Mouse (Mus musculus): Measurements from ENCODE around the gene Hoxa3. TPM values are rescaled to one million over a fixed set of nuclear protein-coding genes. Genes with fewer than 3 reads are reported as not detected.

The Hoxa3 gene
- polyA plus RNA-seq, 1 experiment from 2014 or later = 36.4 TPM

Other genes starting within 250 kb of the Hoxa3 start
- 120 TPM for gene Skap2, start 200.8 kb downstream of the Hoxa3 start, polyA plus RNA-seq (2014; fragmentation: Illumina TruSeq; extraction: RNeasy Lipid Tissue Mini Kit (QIAGEN cat#74804); ENCODE audit: low read depth, low replicate concordance)
- 1.9 TPM for gene Hoxa1, start 55.0 kb downstream of the Hoxa3 start, polyA plus RNA-seq (2014; fragmentation: Illumina TruSeq; extraction: RNeasy Lipid Tissue Mini Kit (QIAGEN cat#74804); ENCODE audit: low read depth, low replicate concordance)
- gene Hoxa2, start 48.5 kb downstream of the Hoxa3 start, polyA plus RNA-seq (2014; fragmentation: Illumina TruSeq; extraction: RNeasy Lipid Tissue Mini Kit (QIAGEN cat#74804); ENCODE audit: low read depth, low replicate concordance) = 10.2 TPM
- not detected for gene 5730596B20Rik, start 35.8 kb downstream of the Hoxa3 start, polyA plus RNA-seq (2014; fragmentation: Illumina TruSeq; extraction: RNeasy Lipid Tissue Mini Kit (QIAGEN cat#74804); ENCODE audit: low read depth, low replicate concordance)
- 1.0 TPM for gene Hoxa4, start 21.6 kb downstream of the Hoxa3 start, polyA plus RNA-seq (2014; fragmentation: Illumina TruSeq; extraction: RNeasy Lipid Tissue Mini Kit (QIAGEN cat#74804); ENCODE audit: low read depth, low replicate concordance)
- gene Hoxa5, start 8.7 kb downstream of the Hoxa3 start, polyA plus RNA-seq (2014; fragmentation: Illumina TruSeq; extraction: RNeasy Lipid Tissue Mini Kit (QIAGEN cat#74804); ENCODE audit: low read depth, low replicate concordance) = 34.4 TPM
- gene Hoxa6, start 4.6 kb downstream of the Hoxa3 start, polyA plus RNA-seq (2014; fragmentation: Illumina TruSeq; extraction: RNeasy Lipid Tissue Mini Kit (QIAGEN cat#74804); ENCODE audit: low read depth, low replicate concordance) = not detected
- gene Gm28308, start within 50 bp of the Hoxa3 start, polyA plus RNA-seq (2014; fragmentation: Illumina TruSeq; extraction: RNeasy Lipid Tissue Mini Kit (QIAGEN cat#74804); ENCODE audit: low read depth, low replicate concordance) = not detected
- 38.0 TPM for gene Hoxa7, start 8.5 kb upstream of the Hoxa3 start, polyA plus RNA-seq (2014; fragmentation: Illumina TruSeq; extraction: RNeasy Lipid Tissue Mini Kit (QIAGEN cat#74804); ENCODE audit: low read depth, low replicate concordance)
- 111 TPM for gene Hoxa9, start 17.8 kb upstream of the Hoxa3 start, polyA plus RNA-seq (2014; fragmentation: Illumina TruSeq; extraction: RNeasy Lipid Tissue Mini Kit (QIAGEN cat#74804); ENCODE audit: low read depth, low replicate concordance)
- 91.2 TPM for gene Hoxa10, start 27.5 kb upstream of the Hoxa3 start, polyA plus RNA-seq (2014; fragmentation: Illumina TruSeq; extraction: RNeasy Lipid Tissue Mini Kit (QIAGEN cat#74804); ENCODE audit: low read depth, low replicate concordance)
- gene Hoxa11, start 32.5 kb upstream of the Hoxa3 start, polyA plus RNA-seq (2014; fragmentation: Illumina TruSeq; extraction: RNeasy Lipid Tissue Mini Kit (QIAGEN cat#74804); ENCODE audit: low read depth, low replicate concordance) = 4.0 TPM
- gene Hoxa13, start 47.5 kb upstream of the Hoxa3 start, polyA plus RNA-seq (2014; fragmentation: Illumina TruSeq; extraction: RNeasy Lipid Tissue Mini Kit (QIAGEN cat#74804); ENCODE audit: low read depth, low replicate concordance) = 162 TPM
- gene Evx1, start 100.2 kb upstream of the Hoxa3 start, polyA plus RNA-seq (2014; fragmentation: Illumina TruSeq; extraction: RNeasy Lipid Tissue Mini Kit (QIAGEN cat#74804); ENCODE audit: low read depth, low replicate concordance) = 0.19 TPM